Mouse (Mus musculus) heart, postnatal 0 days (tissue): ENCODE data around the gene Actb.

Source experiments
- CTCF ChIP-seq: IDR thresholded peaks from 2 replicates; pipeline ENCODE4 v1.5.1; 2016; ENCODE audit warnings: antibody characterized with exemption, control low read depth, low read depth
- EP300 ChIP-seq: IDR thresholded peaks from 2 replicates; pipeline ENCODE4 v1.6.1; 2016; ENCODE audit warnings: antibody characterized with exemption, low read depth

GRCm38 (mm10) chr5:142873718-142874117 lies 32.8 kb downstream of the Actb start:
- no peak for TF ChIP-seq CTCF
- TF ChIP-seq EP300: no peak
